Mouse (Mus musculus): ENCODE data around the gene Cyp4v3. TPM values are rescaled to one million over a fixed set of nuclear protein-coding genes. Genes with fewer than 3 reads are reported as not detected.
A peak's percentile ranks its signal among the peaks of the same experiment; 100 is the strongest.

Gene Cyp4v3
- polyA plus RNA-seq (2015; fragmentation: Nextera tagmentation; extraction: Ambion mirVana) = 1.5 and 1.8 TPM in 2 replicates

DNA sequence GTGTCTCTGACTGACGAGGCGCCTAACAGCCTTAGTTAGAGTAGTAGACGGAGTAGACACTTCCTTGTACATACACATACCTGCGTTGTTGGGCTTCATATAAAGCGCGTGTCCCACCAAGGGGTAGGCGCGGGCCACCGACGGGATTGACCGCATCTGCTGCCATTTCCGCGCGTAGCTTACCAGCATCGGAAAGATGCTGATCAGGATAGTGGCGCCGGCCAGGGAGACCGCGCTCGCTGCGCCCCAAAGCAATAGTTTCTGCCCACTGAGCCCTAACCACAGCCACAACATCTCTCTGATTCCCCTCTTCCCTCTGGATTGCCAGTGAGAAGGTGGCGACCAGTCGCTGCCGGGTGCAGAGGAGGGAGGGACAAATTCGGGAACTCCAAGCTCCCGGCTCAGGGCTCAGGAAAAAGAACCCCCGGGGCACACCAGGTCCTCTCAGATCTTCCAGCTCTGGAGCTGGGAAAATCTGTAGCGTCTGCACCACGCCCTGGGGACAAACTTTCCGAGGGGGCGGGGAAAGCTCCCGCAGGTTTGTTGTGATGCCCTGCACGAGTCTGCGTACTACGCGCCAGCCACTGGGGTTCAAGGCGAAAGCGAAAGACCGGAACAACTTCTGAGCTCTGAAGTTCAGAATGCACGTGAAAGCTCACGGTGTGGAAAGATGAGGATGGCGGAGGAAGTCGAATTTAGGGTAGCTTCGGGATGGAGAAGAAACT lies at the start of gene Cyp4v3:
TSS of gene Cyp4v3 (minus strand) at position 532 of the 725 bp plus-strand sequence.
- Histone ChIP-seq H3K36me3 (no peaks in the 10 kb centered on the region), H3K4me3 (replicated peaks) (peak within 1 kb of the TSS; percentile 52), H3K4me1 (peaks cover 12% of the 10 kb centered on the region), H3K9me3 (replicated peaks) (no peaks in the 10 kb centered on the region), H3K27ac (replicated peaks) (no peak within 1 kb of the TSS), H3K27me3 (replicated peaks) (peaks cover 14% of the 10 kb centered on the region), H3K4me2 (peak within 1 kb of the TSS; percentile 97), H3K9ac (replicated peaks) (peak within 1 kb of the TSS; percentile 54)
- WGBS = under 1% methylated on average over 44 of the region's 44 CpGs
- peak; percentile 74 for ATAC-seq (ENCODE audit: low FRiP score)

DNA sequence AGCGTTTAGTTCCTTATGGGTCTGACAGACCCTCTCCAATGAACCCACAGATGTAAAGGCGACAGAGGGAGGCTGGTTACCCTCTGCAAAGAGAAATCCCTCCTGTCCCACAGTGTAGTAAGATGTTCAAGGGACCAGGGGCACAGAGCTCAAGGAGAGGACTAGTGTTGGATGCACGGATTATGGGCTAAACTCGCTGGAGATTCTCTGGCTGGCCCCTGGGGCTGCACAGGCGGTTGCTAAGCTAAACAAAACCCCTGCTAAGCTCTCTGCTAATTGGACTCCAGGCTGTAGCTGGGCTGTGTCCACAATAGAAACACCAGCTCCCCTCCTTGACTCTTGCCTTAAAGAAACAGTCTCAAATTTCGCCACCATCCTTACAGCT lies 48.9 kb upstream of the Cyp4v3 start, which contains the start of gene Fam149a:
TSS of gene Fam149a (minus strand) at position 329 of the 385 bp plus-strand sequence.
- Histone ChIP-seq H3K9ac (replicated peaks) (peak within 1 kb of the TSS; percentile 14), H3K4me1 (peaks cover 17% of the 10 kb centered on the region), H3K36me3 (no peaks in the 10 kb centered on the region), H3K4me2 (peak within 1 kb of the TSS; percentile 88), H3K27me3 (replicated peaks) (no peaks in the 10 kb centered on the region), H3K9me3 (replicated peaks) (no peaks in the 10 kb centered on the region), H3K27ac (replicated peaks) (no peak within 1 kb of the TSS), H3K4me3 (replicated peaks) (peak within 1 kb of the TSS; percentile 36)
- 1% methylated on average over 6 of the region's 6 CpGs for WGBS
- peak; percentile 78 for ATAC-seq (ENCODE audit: low FRiP score)

DNA sequence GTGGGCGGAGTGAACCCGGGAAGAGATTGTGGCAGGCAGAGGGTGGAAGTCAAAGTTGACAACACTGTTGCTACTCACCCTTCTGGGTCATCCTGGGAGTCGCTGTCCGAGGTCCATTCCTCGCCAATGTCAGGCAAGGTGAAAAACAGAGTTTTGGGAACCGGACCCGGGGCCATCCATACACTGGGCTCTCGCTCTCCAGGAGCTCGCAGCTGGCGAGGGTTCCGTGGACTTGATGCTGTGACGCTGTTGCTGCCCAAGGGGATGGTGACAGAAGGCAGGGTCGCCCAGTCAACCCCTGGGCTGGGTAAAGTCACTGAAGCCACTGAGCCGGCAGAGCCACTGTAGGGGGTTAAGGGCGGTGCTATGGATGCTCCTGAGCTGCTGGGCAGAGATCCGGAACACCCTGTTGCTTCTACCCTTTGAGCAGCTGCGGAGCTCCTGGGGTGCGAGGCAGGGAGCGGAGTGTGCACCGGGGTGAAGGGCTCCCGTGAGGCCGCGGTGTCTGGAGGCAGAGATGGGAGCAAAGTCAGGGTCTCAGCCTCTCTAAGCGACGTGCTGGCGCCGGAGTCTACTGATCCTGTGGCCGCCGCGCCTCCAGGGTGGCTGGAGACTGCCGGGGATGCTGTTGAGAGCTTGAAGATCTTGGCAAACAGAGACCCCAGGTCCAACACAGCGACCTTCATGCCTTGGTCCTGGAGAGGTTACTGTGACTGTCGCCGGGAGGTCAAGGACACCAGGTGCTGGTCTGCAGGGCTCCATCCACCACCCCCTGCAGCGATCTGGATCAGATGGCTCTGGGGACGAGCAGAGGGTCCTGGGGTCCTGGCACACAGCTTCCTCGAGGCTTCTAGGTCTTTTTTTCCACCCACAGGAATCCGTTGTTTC lies 48.3 kb upstream of the Cyp4v3 start:
- peak overlapping the region; percentile 88 for H3K4me2 ChIP-seq
- H3K9me3 ChIP-seq (replicated peaks) = no peaks in the 10 kb centered on the region
- WGBS = 2% methylated on average over 38 of the region's 38 CpGs
- H3K27ac ChIP-seq (replicated peaks) = no peak overlapping the region
- no peaks in the 10 kb centered on the region for H3K27me3 ChIP-seq (replicated peaks)
- H3K9ac ChIP-seq (replicated peaks) = peak overlapping the region; percentile 14
- H3K4me3 ChIP-seq (replicated peaks) = peak overlapping the region; percentile 36
- peak; percentile 63 for ATAC-seq (ENCODE audit: low FRiP score)
- no peaks in the 10 kb centered on the region for H3K36me3 ChIP-seq
- H3K4me1 ChIP-seq = peaks cover 17% of the 10 kb centered on the region

DNA sequence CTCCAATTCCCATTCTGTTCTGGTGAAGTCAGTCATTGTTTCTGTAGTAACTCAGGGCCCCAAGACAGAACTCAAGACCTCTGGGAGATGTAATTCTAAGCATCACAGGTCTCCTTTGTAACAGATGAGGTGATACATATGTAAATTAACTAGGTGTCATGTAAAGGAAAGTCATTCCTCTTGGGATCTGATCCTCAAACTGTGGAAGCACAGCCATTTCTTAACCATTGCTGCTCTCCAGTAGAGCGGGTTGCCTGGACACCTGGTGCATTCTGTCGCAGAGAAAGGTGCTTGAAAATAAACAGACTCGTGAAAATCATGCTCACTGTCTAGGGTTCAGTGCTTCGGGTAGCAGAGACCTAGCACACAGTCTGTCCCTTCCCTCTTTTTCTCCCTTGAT lies 47.6 kb upstream of the Cyp4v3 start:
- peak overlapping the region; percentile 88 for H3K4me2 ChIP-seq
- 19% methylated on average over 4 of the region's 4 CpGs for WGBS
- no peaks in the 10 kb centered on the region for H3K27me3 ChIP-seq (replicated peaks)
- H3K27ac ChIP-seq (replicated peaks) = no peak overlapping the region
- peak overlapping the region; percentile 36; the same call in 1 of the 2 replicates for H3K4me3 ChIP-seq (replicated peaks)
- peaks cover 17% of the 10 kb centered on the region for H3K4me1 ChIP-seq
- no peaks in the 10 kb centered on the region for H3K9me3 ChIP-seq (replicated peaks)
- ATAC-seq (ENCODE audit: low FRiP score) = no peak
- no peaks in the 10 kb centered on the region for H3K36me3 ChIP-seq
- no peak overlapping the region for H3K9ac ChIP-seq (replicated peaks)

DNA sequence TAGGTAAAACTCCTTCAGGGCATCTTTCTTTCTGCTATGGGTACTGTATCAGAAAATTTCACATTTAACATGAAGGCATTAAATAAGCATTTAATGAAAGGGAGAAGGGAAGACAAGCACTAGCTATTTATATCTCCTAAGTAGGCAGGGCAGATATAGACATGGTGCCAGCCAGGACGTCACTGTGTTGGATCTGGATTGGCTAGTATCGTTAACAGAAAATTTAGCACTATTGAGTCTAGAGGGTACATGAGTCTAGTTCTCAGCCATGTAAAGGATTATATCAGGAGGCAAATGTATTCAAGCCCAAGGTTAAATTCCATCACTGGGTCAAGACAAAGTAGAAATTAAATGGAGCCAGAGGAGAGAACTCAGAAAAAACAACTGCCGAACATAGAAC lies 41.1 kb upstream of the Cyp4v3 start:
- WGBS = 76% methylated on average over 3 of the region's 3 CpGs
- Histone ChIP-seq H3K27me3 (replicated peaks) (no peaks in the 10 kb centered on the region), H3K4me1 (no peaks in the 10 kb centered on the region), H3K36me3 (no peaks in the 10 kb centered on the region), H3K9me3 (replicated peaks) (no peaks in the 10 kb centered on the region), H3K4me2 (no peak overlapping the region), H3K9ac (replicated peaks) (no peak overlapping the region), H3K27ac (replicated peaks) (no peak overlapping the region), H3K4me3 (replicated peaks) (no peak overlapping the region)
- no peak for ATAC-seq (ENCODE audit: low FRiP score)

DNA sequence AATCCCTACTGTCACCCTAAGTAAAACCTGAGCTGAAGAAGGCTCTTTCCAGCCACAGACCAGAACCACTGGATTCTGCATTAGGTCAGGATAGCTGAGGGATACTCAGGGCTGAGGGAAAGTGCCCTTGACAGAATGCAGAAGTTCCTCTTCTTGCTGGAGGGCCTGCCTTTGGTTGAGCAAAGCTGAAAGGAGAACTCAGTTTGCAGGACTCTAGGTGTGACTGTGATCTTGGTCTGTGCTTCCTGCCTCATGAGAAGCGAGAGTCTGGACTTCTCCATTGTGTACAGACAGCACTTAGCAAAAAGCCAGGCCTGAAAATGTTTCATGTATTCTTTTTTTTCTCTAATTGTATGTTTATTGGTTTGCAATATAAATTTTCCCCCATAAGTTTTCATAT lies 34.1 kb upstream of the Cyp4v3 start:
- Histone ChIP-seq H3K9me3 (replicated peaks) (no peaks in the 10 kb centered on the region), H3K36me3 (no peaks in the 10 kb centered on the region), H3K27me3 (replicated peaks) (no peaks in the 10 kb centered on the region), H3K9ac (replicated peaks) (no peak overlapping the region), H3K4me2 (no peak overlapping the region), H3K27ac (replicated peaks) (no peak overlapping the region), H3K4me3 (replicated peaks) (no peak overlapping the region), H3K4me1 (no peaks in the 10 kb centered on the region)
- ATAC-seq (ENCODE audit: low FRiP score) = no peak
- 84% methylated on average over 1 of the region's 1 CpGs for WGBS

DNA sequence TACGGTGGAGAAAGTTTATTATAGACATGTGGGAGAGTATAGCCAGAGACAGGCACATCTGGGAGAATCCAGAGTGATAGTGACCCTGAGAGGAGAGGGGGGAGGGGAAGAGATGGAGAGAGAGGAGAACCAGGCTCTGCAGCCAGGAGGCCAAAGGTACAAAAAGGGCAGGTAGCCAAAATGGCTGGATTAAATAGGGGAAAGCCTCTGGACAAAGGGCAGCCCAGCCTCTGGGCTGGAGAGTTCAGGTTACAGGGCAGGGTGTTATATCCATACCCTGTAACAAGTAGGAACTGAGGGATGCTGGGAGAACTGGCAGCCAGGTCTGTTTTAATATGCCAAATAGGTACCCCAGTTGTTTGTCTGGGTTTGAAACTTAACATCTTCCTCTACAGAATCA lies 30.2 kb upstream of the Cyp4v3 start:
- Histone ChIP-seq H3K9ac (replicated peaks) (no peak overlapping the region), H3K9me3 (replicated peaks) (no peaks in the 10 kb centered on the region), H3K27ac (replicated peaks) (no peak overlapping the region), H3K27me3 (replicated peaks) (no peaks in the 10 kb centered on the region), H3K4me2 (no peak overlapping the region), H3K4me1 (peaks cover 5% of the 10 kb centered on the region), H3K36me3 (no peaks in the 10 kb centered on the region), H3K4me3 (replicated peaks) (no peak overlapping the region)
- ATAC-seq (ENCODE audit: low FRiP score) = no peak
- 79% methylated on average over 1 of the region's 1 CpGs for WGBS

DNA sequence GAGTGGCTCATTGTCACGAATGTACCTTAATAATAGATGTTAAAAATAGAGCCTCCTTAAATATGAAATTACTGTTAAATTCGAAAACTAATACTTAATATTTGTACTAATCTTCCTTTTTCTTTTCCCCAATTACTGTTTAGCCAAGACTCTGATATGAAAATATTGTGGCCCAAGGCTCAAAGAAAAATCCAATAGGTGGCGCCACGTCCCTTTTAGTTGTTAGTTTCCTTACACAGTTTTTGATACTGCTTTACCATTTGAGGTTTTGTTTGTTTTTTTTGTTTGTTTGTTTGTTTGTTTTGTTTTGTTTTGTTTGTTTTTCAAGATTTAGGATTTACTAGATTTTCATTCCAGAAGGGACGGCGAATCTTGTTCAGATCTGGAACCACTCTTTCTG lies 29.3 kb upstream of the Cyp4v3 start:
- no peak overlapping the region for H3K4me3 ChIP-seq (replicated peaks)
- H3K4me1 ChIP-seq = peaks cover 12% of the 10 kb centered on the region
- no peak for ATAC-seq (ENCODE audit: low FRiP score)
- no peak overlapping the region for H3K4me2 ChIP-seq
- H3K9ac ChIP-seq (replicated peaks) = no peak overlapping the region
- H3K27me3 ChIP-seq (replicated peaks) = no peaks in the 10 kb centered on the region
- H3K27ac ChIP-seq (replicated peaks) = no peak overlapping the region
- WGBS = 68% methylated on average over 6 of the region's 6 CpGs
- H3K36me3 ChIP-seq = no peaks in the 10 kb centered on the region
- no peaks in the 10 kb centered on the region for H3K9me3 ChIP-seq (replicated peaks)

DNA sequence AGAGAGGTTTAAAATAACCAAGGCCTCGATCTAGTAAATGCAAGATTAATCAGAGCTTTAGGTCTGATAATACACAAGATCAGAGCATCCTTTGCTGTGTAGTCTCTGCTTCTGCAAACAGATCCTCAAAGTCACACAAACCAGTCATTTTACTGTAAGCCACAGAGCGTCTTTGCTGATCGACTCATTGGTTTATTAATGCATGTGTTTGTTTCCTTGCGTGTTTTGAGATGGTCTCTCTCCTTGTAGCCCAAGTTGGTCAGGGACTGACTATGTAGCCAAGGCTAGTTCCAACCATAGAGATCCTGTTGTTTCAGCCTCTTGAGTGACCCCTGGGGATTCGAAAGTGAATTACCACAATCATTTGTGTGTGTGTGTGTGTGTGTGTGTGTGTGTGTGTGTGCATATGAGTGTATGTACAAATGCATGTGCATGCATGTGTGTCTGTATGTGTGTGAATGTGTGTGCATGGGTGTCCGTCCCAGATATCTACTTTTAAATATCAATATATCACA lies 26.1 kb upstream of the Cyp4v3 start:
- Histone ChIP-seq H3K9me3 (replicated peaks) (no peaks in the 10 kb centered on the region), H3K4me1 (peaks cover 12% of the 10 kb centered on the region), H3K4me3 (replicated peaks) (no peak overlapping the region; the same call in 1 of the 2 replicates), H3K9ac (replicated peaks) (no peak overlapping the region; the same call in 1 of the 2 replicates), H3K27me3 (replicated peaks) (no peaks in the 10 kb centered on the region), H3K4me2 (peak overlapping the region; percentile 94), H3K36me3 (no peaks in the 10 kb centered on the region), H3K27ac (replicated peaks) (peak overlapping the region; percentile 71)
- WGBS = 76% methylated on average over 6 of the region's 6 CpGs
- no peak for ATAC-seq (ENCODE audit: low FRiP score)

DNA sequence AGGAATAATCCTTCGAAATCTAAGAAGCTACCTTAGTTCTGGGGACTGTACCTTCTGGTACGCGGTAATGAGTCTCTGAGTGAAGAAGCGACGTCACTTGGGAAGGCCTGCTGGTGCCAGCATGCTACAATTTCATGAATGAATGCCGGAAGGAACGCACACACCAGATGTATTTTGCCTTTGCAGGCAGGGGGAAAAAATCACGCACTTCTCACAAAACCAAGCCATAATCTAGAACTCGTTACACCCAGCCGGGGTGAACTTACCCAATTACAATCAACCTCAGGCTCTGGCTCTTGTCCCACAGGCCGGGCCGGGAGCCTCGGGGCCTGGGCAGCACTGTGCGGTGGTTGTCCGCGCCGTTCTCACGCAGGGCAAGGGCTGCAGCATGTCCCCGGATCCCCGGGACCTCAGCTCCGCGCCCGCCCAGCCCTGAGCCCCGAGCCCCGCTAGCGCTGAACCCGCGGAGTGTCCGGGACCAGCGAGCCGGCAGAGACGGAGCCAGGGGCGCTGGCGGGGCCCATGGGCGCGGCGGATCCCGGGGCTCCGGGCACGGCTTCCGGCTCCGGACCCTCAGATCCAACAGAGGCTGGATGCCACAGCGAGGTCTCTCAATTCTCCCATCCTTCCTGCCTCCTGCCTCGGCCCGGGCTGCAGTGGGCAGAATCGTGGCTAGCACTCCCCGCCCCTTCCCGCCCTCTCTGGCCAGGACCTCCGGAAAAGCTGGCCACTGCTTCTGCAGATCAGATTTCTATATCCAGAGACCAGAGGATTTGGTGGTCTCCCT lies 25.3 kb upstream of the Cyp4v3 start:
- Histone ChIP-seq H3K9ac (replicated peaks) (peak overlapping the region; percentile 79), H3K9me3 (replicated peaks) (no peaks in the 10 kb centered on the region), H3K4me3 (replicated peaks) (peak overlapping the region; percentile 62), H3K27ac (replicated peaks) (peak overlapping the region; percentile 71), H3K27me3 (replicated peaks) (no peaks in the 10 kb centered on the region), H3K4me2 (peak overlapping the region; percentile 94), H3K36me3 (no peaks in the 10 kb centered on the region), H3K4me1 (peaks cover 12% of the 10 kb centered on the region)
- 2% methylated on average over 47 of the region's 49 CpGs for WGBS
- peak; percentile 81 for ATAC-seq (ENCODE audit: low FRiP score)

DNA sequence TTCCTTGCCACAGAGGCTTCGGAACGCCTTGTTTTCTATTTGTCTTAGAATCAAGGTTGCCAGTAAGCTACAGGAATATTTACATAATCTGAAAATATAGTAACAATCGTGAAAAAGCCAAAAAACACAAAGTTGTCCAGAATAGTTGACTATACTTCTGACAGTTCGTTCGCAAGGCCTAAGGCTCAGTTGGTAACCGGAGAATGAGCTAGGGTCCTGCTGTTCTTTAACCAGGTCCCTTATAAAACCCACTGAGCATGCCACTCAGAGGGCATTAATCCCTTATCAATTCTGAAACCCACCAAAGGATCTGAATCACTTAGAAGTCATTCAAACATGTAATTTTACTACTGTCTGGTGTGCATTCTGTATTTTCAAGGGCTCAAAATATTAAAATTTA lies 22.8 kb upstream of the Cyp4v3 start:
- WGBS = 87% methylated on average over 6 of the region's 6 CpGs
- Histone ChIP-seq H3K9me3 (replicated peaks) (no peaks in the 10 kb centered on the region), H3K4me2 (no peak overlapping the region), H3K9ac (replicated peaks) (no peak overlapping the region), H3K27me3 (replicated peaks) (no peaks in the 10 kb centered on the region), H3K27ac (replicated peaks) (no peak overlapping the region), H3K4me1 (peaks cover 12% of the 10 kb centered on the region), H3K4me3 (replicated peaks) (no peak overlapping the region), H3K36me3 (0 out of 2 replicates have a peak, but pooled peaks cover 6% of the 10 kb centered on the region)
- no peak for ATAC-seq (ENCODE audit: low FRiP score)
